Mouse (Mus musculus): Measurements from ENCODE around the gene Nsun7.

DNA sequence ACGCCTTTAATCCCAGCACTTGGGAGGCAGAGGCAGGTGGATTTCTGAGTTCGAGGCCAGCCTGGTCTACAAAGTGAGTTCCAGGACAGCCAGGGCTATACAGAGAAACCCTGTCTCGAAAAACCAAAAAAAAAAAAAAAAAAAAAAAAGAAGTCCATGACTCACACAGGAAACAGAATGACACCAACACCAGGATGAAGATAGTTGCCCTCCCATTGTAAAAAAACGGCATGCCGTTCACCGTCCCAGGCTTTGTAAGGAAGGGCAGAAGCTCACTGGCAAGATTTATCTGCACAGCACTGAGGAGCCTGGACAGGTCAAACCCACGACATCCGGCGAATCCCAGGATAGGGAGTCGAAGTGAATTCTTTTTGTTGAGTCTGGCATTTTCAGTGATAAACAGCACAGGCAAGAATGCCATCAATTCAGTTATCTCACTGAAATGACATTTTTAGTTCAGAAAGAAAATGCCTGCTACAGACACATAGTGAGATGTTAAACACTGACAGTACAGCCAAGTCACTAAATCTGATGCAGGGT is 13.7 kb upstream of the Nsun7 start:
- TF ChIP-seq CTCF (IDR thresholded peaks at IDR 0.05; ENCODE audit: borderline replicate concordance, extremely low read depth, insufficient read depth, insufficient read length) = no peak
- TF ChIP-seq POLR2A (IDR thresholded peaks at IDR 0.05; ENCODE audit: borderline replicate concordance, extremely low read depth, insufficient read depth, insufficient read length, poor library complexity, severe bottlenecking) = no peak
